Mouse (Mus musculus) lung, embryonic 15.5 days (tissue): Measurements from ENCODE around the gene Gm20838. TPM values are rescaled to one million over a fixed set of nuclear protein-coding genes. Genes with fewer than 3 reads are reported as not detected.
"Not testable (repeated sequence)": the region's sequence is repeated elsewhere in the genome, so short reads cannot be mapped to it uniquely, and the experiment has no call there.

Experiments used
- ATAC-seq: fragments of 200-750 bp; cut with Nextera tagmentation; 2 replicates; pipeline ENCODE4 v1.8.0; 2017; ENCODE audit warnings: moderate number of reproducible peaks, borderline replicate concordance; ENCODE audit not compliant: low FRiP score, low TSS enrichment; ENCODE audit errors: extremely low read depth
- H3K27ac ChIP-seq: fragments of 300-500 bp; sonication (generic); 2 replicates; pipeline ENCODE4 v1.5.1; 2015; ENCODE audit warnings: moderate library complexity, mild to moderate bottlenecking, inconsistent platforms
- H3K27me3 ChIP-seq: fragments of 300-500 bp; sonication (generic); 2 replicates; pipeline ENCODE4 v1.6.1; 2015; ENCODE audit warnings: inconsistent platforms
- H3K36me3 ChIP-seq: fragments of 300-500 bp; sonication (generic); 2 replicates; pipeline ENCODE4 v1.6.1; 2015; ENCODE audit warnings: inconsistent platforms
- H3K4me1 ChIP-seq: fragments of 300-500 bp; sonication (generic); 2 replicates; pipeline ENCODE4 v1.6.1; 2015; ENCODE audit warnings: inconsistent platforms
- H3K4me2 ChIP-seq: fragments of 300-500 bp; sonication (generic); 2 replicates; pipeline ENCODE4 v1.6.1; 2015; ENCODE audit warnings: inconsistent platforms, mild to moderate bottlenecking, moderate library complexity
- H3K4me3 ChIP-seq: fragments of 300-500 bp; sonication (generic); 2 replicates; pipeline ENCODE4 v1.5.1; 2015; ENCODE audit warnings: mild to moderate bottlenecking, inconsistent platforms
- H3K9ac ChIP-seq: fragments of 300-500 bp; sonication (generic); 2 replicates; pipeline ENCODE4 v1.6.1; 2015; ENCODE audit warnings: inconsistent platforms
- H3K9me3 ChIP-seq: fragments of 300-500 bp; sonication (generic); 2 replicates; pipeline ENCODE4 v1.6.1; 2016; ENCODE audit warnings: inconsistent platforms
- WGBS: fragments of 180-500 bp; shearing (Covaris S2); methylation state at CpG from one replicate; pipeline ENCODE4 v1.1.7; 2015; 5-methylcytosine and 5-hydroxymethylcytosine counted together
- polyA plus RNA-seq: library from polyadenylated mRNA; unstranded; fragments of >200 nt; fragmentation: Nextera tagmentation; extraction: Ambion mirVana; gene quantifications from 2 replicates; pipeline ENCODE4 v1.2.1, GENCODE M21; 2015

Gene Gm20838
- polyA plus RNA-seq: not detected in 2 replicates

- WGBS: no CpG with 5 or more reads among the region's 8 CpGs
- not testable (repeated sequence) for H3K36me3 ChIP-seq, H3K4me2 ChIP-seq, H3K4me3 ChIP-seq, ATAC-seq, H3K9me3 ChIP-seq, H3K4me1 ChIP-seq, H3K9ac ChIP-seq, H3K27me3 ChIP-seq, H3K27ac ChIP-seq
These were observed at the start of gene Gm20838 for GRCm38 (mm10) chrY:33543064-33543463. Gene Gm20838, minus strand, starts transcription at chrY:33543164.
